Mouse (Mus musculus): ENCODE data around the gene Gm15557.

Gene Gm15557

GRCm38 (mm10) chr2:155947390-155948002 lies 7.0 kb downstream of the Gm15557 start:
- in situ Hi-C loops (cut with MboI; ENCODE audit: low sequenced_read_pairs), result loop anchor here (5.0 to 10.0 kb wide), 2 partner anchors 95 to 273 kb away; no protein-coding TSS in a partner anchor

DNA sequence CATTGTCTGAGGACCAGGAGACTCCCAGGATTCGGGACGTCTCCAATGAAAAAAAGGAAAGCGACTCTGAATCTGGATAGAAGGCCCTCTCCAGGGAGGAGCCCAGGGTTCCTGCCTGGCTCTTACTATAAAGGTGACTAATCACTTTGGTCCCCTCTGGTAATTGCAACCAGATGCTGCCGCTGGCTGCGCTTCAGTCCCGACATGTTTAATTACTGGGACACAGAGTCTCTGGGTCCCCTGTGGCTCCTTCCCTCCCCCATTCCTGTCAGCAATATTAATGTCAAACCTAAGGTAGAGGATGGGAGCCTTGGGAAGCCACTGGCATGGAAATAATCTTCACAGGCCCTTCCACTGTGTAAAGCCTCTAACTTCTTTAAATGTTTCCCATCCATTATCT lies 8.8 kb downstream of the Gm15557 start:
- in situ Hi-C loops (cut with MboI; ENCODE audit: low sequenced_read_pairs), result loop anchor here (5.0 to 10.0 kb wide), 2 partner anchors 97 to 275 kb away; no protein-coding TSS in a partner anchor

- in situ Hi-C loops (cut with MboI; ENCODE audit: low sequenced_read_pairs), result no loop called here
Measured at GRCm38 (mm10) chr2:155952006-155952405, 11.5 kb downstream of the Gm15557 start.

DNA sequence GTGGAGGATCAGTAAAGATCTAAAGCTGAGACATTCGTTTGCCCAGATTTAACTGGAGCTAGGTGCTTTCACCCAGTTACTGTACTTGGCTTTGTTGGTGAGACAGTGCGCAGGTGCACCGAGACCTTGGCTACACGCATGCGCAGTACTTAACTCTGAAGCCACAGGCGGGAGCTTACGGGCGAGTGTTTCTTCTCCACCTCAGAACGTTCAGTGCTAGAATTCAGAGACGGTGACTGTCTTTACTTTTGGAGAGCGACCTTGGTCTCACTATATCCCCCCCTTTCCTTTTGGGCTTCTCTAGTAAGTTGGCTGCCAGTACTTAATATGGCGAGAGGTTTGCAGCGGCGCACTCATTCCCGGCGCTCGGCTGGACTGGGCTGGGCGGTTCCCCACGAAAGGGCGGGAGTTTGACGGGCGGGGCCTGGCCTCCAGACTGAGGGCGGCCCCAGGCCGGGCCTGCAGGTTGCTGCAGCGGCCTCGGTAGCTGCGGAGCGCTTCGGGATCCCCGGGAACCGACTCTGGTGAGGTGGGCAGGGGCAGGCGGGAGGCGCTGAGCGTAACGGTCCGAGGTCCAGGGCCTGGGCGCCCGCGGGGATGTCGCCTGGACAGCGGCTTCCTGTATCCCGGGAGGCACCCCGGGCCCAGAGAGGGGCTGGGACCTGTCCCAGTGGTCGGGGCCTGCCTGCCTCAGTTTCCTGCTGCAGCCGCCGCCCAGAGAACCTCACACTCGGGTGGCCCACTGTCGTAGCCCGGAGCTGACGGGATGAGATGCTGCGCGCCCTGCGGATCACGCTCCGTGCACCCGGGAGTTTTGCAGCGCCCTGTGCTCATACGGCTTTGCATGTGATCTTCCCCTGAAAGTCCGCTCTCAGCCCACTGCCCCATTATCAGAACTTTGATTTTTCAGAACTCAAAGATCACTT lies 15.9 kb downstream of the Gm15557 start, which contains the start of gene Cep250:
Gene Cep250 (plus strand): TSS at position 325 of the 926 bp plus-strand sequence.
- in situ Hi-C loops (cut with MboI; ENCODE audit: low sequenced_read_pairs), result no loop called here

GRCm38 (mm10) chr2:155959981-155960380 lies 19.5 kb downstream of the Gm15557 start:
- in situ Hi-C loops (cut with MboI; ENCODE audit: low sequenced_read_pairs), result loop anchor here (10.0 kb wide), 1 partner anchor 165 kb away; the partner anchor contains the start of gene Gm28036

GRCm38 (mm10) chr2:155961862-155962261 lies 21.3 kb downstream of the Gm15557 start:
- in situ Hi-C loops (cut with MboI; ENCODE audit: low sequenced_read_pairs), result loop anchor here (10.0 kb wide), 1 partner anchor 163 kb away; the partner anchor contains the start of gene Gm28036

DNA sequence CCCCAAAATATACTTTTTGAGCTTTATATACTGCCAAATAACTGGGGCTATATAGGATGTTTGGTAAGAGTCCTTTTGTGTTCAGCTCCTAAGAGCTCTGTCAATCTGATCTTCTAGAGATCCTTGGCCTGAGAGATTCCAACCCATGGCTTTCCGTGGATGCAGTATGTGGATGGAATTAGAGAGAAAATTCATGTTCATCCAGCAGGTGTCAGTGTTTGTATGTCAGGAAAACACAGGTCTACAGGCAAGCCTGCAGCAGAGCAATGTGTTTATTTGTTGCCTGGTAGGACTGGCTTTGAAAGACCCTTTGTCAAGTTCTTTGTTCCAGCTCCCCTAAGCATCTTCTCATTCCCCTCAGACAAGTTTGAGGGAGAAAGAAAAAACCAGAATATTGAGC lies 22.5 kb downstream of the Gm15557 start:
- in situ Hi-C loops (cut with MboI; ENCODE audit: low sequenced_read_pairs), result loop anchor here (10.0 kb wide), 1 partner anchor 162 kb away; the partner anchor contains the start of gene Gm28036

DNA sequence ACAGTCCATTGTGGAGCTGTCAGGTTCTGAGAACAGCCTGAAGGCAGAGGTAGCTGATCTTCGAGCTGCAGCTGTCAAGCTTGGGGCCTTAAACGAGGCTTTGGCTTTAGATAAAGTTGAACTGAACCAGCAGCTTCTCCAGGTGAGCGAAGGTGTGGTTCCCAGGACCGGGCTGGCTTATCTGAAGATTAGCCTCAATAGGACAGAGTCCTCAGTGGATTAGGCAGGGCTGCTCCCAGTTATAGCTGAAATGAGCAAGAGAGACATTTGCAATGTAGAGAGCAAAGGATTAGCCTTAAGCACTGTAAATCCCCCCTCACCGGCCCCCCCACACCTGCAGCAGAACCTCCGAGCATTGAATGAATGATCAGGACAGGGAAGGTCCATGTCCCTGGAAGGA lies 32.8 kb downstream of the Gm15557 start:
- in situ Hi-C loops (cut with MboI; ENCODE audit: low sequenced_read_pairs), result no loop called here

DNA sequence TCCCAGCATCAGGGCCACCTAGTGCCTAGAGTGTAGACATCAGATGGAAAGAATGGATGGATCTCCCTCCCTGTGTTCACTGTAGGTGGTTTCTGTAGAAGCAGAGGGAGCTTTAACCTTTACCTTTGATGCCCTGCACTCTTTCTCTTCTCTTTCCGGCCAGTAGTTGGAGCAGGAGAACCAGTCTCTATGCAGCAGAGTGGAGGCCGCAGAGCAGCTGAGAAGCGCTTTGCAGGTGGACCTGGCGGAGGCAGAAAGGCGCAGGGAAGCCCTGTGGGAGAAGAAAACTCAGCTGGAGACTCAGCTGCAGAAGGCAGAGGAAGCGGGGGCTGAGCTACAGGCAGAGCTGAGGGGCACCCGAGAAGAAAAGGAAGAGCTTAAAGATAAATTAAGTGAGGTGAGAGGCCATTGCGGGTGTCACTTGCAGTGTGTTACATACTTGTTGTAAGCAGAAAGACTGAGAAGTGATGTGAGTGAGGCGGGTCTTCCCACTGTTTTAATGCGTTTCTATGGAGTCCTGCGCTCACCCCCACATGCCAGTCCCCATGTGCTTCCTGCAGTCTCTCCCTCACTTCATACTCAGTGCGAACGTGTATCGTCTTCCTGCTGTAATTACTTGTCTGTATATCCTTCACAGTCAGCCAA lies 33.7 kb downstream of the Gm15557 start:
- in situ Hi-C loops (cut with MboI; ENCODE audit: low sequenced_read_pairs), result no loop called here

DNA sequence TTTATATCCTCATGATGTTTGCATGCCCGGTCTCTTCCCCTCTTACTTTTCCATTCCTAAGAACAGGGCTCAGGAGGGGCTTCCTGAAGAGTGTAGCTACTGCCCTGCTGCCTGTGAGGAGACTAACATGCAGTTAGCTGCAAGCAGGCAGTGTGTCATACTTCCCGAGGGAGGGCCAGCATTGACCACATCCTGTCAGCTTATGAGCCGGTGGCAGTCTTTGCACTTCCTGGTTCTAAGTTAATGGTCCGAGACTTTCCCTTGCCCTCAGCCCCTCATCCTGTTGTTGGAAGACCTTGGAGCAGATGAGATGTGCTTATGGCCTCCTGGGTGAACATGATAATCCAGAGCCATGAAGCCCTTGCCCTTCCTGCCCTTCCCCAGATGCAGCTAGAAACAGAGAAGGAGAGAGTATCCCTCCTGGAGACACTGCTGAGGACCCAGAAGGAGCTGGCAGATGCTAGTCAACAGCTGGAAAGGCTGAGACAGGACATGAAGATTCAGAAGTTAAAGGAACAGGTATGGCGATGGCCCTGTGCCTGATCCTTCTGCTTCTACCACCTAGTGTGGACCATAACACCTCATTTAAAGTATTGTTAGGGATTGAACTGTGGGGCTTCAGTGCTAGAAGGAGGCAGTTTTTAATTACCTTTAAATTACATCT lies 38.9 kb downstream of the Gm15557 start:
- in situ Hi-C loops (cut with MboI; ENCODE audit: low sequenced_read_pairs), result no loop called here

GRCm38 (mm10) chr2:155985776-155986175 lies 45.2 kb downstream of the Gm15557 start:
- in situ Hi-C loops (cut with MboI; ENCODE audit: low sequenced_read_pairs), result no loop called here

DNA sequence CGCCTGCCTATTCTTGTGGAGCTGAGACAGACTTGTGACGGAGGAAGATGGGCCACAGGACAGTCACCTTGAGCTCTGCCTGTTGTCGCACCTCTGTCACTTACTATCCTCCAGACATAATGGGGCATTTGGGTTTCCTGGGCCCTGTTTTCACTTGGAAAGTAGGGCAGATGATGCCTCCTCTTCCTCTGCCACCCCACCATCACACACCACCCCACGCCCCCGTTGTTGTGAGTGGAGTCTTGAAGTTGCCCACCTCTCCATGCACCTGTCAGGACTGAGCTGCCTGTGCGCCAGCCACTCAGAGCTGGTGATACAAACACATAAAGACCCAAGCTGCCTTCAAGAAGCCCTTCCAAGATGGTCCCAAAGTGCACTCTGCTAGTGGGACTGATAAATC lies 46.6 kb downstream of the Gm15557 start:
- in situ Hi-C loops (cut with MboI; ENCODE audit: low sequenced_read_pairs), result no loop called here

DNA sequence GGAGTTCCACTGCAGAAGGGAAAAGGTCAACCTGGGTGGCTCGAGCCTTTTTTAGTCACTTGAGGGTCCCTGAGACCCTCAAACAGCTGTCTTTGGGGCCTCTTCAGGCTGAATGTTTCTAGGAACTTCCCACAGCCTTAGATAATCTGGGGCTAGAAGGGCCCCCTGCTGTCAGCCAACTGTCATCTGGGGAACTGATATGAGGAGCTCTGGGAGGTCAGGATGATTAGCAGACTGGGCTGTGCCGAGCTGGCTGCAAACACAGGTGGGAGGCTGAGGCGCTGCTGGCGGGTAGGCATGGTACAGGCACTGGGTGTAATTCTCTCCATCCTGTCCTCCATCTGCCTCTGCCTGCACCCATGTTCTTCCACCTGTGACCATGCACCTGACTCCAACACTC lies 48.6 kb downstream of the Gm15557 start:
- in situ Hi-C loops (cut with MboI; ENCODE audit: low sequenced_read_pairs), result no loop called here

- in situ Hi-C loops (cut with MboI; ENCODE audit: low sequenced_read_pairs), result no loop called here
Measured at GRCm38 (mm10) chr2:155991151-155991550, 50.6 kb downstream of the Gm15557 start.

DNA sequence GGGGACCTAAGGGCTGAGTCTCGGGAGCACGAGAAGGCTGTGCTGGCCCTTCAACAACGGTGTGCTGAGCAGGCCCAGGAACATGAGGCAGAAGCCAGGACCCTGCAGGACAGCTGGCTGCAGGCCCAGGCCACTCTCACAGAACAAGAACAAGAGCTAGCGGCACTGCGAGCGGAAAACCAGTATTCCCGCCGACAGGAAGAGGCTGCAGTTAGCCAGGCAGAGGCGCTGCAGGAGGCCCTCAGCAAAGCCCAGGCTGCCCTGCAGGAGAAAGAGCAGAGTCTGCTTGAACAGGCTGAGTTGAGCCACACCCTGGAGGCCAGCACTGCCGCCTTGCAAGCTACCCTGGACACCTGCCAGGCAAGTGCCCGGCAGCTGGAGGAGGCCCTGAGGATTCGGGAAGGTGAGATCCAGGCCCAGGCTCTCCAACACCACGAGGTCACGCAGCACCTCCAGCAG lies 51.4 kb downstream of the Gm15557 start:
- in situ Hi-C loops (cut with MboI; ENCODE audit: low sequenced_read_pairs), result no loop called here
